Mouse (Mus musculus): ENCODE measurements at regions not wholly inside any gene's neighbourhood (a gene's known extent, or its start where the extent isn't known, plus 50 kb on each side); places are given as distances from the start of the nearest gene placed in this dataset.
A peak's percentile ranks its signal among the peaks of the same experiment; 100 is the strongest.

- no peak for DNase-seq (ENCODE audit: low spot score in 2 of 2)
Measured at GRCm38 (mm10) chr3:38257076-38257842, 227.4 kb downstream of the Ankrd50 start.

DNA sequence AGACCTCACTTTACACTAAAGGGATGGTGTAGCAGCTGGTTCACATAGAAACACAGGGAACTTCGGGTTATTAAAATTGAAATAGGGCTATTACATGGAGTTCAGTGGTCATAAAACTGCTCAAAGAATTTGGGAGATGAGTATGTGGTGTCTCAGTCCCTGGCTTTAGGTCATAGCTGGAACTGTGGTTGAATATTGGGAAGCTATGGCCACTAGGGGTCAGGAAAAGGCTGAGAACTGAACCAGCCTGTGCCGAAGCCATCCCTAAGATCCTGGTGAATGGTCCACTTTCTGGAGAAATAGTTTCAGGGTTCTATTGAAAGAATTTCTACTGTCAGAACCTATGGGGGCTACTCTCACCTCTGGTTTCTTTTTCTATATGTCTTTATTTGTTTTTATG, 229.0 kb downstream of the Ankrd50 start:
- peak; percentile 47 to 54 for DNase-seq (ENCODE audit: low spot score in 2 of 2)

- peak in 1 of 2 experiments; percentile 69 for DNase-seq (ENCODE audit: low spot score in 2 of 2)
Measured at GRCm38 (mm10) chr3:38254896-38255295, 229.7 kb downstream of the Ankrd50 start.

GRCm38 (mm10) chr3:38251592-38251991, 233.1 kb downstream of the Ankrd50 start:
- no peak for DNase-seq (ENCODE audit: low spot score in 2 of 2)

DNA sequence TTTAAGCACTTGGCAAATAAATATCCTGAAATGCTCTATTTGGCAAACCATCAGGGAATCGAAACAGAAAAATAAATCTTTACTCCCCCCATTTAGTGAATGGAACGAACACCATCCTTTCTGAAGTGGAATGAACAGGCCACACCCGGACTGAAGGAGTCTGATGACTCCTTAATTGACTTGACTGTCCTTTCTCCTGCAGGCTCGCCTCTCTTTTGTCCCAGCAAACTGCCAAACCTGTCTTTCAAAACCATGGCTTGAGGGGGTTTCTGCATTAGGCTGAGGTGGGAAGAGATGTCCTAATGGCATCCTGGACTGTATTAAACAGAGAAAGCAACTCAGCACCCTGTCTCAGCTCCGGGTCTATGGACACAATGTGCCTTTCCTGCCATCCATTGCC, 234.1 kb downstream of the Ankrd50 start:
- DNase-seq (ENCODE audit: low spot score in 2 of 2), result no peak

DNA sequence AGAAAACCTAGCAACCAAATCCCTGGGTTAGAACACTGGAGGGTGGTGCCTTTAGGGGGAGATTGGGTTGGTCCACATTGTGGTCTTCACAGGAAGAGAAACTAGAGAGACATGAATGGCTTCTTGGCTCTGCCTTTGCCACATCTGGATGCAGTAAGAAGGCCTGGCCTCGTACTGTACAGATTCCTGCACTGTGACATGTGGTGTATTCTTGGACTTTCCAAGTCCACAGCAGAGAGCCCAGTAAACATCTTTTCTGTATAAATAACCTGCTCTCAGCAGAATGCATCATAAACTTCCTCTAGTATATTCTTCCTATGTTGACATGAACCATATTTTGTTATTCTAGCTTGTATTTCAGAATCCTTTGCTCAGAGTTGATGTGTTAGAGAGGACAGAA, 235.7 kb downstream of the Ankrd50 start:
- DNase-seq (ENCODE audit: low spot score in 2 of 2), result no peak

- no peak for DNase-seq (ENCODE audit: low spot score in 2 of 2)
Measured at GRCm38 (mm10) chr3:38246439-38246838, 238.2 kb downstream of the Ankrd50 start.

DNA sequence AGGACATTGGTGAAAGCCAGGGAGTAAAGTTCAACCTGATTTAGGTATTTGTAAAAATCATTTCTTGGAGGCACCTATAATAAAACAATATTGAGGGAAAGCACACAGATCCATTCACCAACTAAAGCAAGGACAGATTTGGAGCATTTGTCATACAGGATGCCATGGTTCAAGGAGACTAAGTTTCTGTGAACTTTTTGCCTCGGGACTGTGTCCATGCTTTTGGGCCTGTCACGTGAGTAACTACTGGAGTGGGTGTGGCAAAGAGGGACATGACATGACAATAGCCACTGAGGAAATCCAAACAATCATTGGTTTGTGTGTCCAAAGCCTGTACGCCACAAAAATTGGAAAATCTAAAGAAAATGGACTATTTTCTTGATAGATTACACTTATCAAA, 241.4 kb downstream of the Ankrd50 start:
- no peak for DNase-seq (ENCODE audit: low spot score in 2 of 2)

- no peak for DNase-seq (ENCODE audit: low spot score in 2 of 2)
Measured at GRCm38 (mm10) chr3:38237616-38238015, 247.0 kb downstream of the Ankrd50 start.

GRCm38 (mm10) chr3:38235736-38236083, 248.9 kb downstream of the Ankrd50 start:
- DNase-seq (ENCODE audit: low spot score in 2 of 2), result no peak

DNA sequence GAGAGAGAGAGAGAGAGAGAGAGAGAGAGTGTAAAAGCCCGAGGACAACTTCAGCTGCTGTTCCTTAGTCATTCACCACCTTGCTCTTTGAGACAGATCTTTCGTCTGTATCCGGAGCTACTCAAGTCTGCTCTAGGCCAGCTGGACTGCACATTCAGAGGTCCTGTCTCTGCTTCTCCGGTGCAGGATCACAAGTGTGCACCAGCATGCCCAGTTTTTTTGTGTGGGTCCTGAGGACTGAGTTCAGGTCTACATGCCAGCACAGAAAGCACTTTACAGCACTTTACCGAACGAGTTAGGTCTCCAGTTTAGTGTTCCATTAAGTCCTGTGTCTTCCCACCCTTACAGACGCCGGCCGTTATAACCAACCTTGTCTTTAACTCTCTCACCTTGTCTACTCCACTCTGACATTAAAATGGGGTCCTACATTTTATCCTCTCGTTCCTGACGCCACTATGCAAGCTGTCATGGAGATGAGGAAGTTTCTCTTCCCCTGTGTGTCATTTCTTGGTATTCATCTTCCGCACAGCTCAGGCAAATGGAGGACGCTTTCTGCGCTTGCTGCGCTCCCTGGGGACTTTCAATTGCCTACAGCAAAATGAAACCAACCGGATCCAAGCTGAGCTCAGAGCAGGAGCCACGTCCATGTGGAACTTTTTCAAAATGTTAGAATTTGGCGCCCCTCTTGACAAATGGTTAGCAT, 249.5 kb downstream of the Ankrd50 start:
- DNase-seq (ENCODE audit: low spot score in 2 of 2), result no peak

DNA sequence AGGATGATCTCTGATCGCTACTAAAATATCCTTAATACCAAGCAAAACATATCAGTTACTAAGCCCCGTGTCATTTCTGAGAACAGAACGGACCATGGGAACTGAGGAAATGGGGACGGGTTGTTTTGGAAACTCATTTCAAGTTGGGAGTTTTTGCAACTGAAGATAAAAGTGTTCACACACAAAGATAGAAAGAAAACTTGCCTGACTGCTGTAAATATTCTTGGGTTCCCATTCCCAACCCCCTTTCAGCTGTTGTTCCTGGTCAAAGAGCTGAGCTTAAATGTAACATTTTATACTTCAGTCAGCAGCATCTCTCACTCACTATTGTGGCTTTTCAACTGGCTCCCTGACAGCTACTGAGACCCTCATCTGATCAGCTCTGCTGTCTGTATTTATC, 250.1 kb downstream of the Ankrd50 start:
- DNase-seq (ENCODE audit: low spot score in 2 of 2), result no peak

DNA sequence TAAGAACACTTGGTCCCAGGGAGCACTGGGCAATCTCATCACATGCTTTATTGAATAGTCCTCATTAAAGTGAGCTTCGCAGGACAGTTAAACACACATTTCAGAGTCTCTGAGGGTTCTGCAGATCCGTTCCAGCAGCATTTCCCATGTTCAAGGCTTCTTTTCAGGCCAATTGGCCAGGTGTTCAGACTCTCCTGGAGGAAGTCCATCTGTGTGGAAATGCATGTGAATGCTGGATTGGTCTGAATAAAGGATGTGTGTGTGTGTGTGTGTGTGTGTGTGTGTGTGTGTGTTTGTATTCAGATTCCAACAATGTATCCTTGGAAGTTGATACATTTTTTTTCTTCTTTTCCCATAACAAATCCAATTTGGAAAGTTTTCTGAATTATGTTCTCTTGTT, 250.6 kb downstream of the Ankrd50 start:
- no peak for DNase-seq (ENCODE audit: low spot score in 2 of 2)

- no peak for DNase-seq (ENCODE audit: low spot score in 2 of 2)
Measured at GRCm38 (mm10) chr3:38233091-38233490, 251.6 kb downstream of the Ankrd50 start.

DNA sequence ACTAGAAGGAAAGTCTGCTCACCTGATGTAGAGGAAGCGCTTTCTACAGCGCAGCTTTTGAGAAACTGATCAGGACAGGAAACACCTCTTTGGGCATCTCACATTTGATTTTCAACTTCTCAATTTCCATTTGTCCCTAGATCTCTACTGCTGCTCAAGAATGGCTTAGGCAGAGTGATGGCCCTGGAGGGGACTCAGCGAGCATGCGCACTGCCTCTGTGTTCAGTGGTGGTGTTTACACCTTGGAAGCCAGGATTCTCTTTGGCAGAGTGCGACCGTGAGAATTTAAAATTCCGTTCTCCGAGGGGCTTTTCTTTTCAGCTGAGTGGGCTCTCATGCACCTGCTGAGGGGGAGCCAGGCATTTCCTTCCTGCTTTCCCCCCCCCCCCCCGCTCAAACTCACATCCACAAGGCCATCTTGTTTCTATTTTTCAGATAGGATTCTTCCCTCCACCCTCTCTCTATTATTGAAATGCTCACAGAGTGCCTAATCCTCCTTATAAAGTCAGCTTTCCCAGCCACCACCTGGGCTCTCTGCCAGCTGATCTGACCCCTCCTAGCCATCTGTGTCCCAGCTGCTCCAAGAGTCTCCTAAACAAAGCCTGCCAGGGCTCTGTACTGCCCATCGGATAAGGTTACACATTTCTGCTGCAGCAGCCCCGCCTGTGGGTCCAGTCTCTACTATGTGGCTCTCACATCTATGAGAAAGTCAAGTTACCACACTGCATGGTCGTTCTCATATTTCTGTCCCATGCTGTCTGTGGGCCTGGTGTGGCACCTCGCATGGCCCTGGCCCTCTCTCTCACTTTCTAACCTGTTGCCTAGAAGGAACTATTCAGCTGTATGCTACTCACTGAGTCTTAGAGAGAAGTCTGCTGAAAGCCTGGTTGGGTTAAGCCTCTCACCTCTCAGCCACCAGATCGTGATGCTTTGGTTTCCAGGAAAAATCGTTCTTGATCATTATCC, 252.2 kb downstream of the Ankrd50 start:
- DNase-seq (ENCODE audit: low spot score in 2 of 2), result peak in 1 of 2 experiments; percentile 38

DNA sequence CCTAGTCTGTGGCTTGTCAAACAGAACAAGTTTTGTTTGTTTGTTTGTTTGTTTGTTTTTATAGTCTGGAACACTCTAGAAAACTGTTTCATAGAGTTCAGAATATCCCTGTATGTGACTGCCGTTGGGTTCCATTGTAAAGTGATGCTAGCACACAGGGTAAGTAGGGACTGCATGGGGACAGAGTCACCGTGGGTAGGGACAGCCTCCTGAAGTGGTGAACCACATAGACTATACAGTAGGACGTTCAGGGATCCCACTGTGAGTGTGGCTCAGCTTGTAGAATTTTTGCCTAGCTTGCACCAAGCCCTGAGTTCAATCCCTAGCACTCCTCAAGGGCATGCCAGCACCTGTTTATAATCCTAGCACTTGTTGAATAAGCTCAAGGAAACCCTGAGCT, 253.1 kb downstream of the Ankrd50 start:
- no peak for DNase-seq (ENCODE audit: low spot score in 2 of 2)

GRCm38 (mm10) chr3:38230796-38231195, 253.8 kb downstream of the Ankrd50 start:
- no peak for DNase-seq (ENCODE audit: low spot score in 2 of 2)

- DNase-seq (ENCODE audit: low spot score in 2 of 2), result no peak
Measured at GRCm38 (mm10) chr3:38229686-38230085, 255.0 kb downstream of the Ankrd50 start.

DNA sequence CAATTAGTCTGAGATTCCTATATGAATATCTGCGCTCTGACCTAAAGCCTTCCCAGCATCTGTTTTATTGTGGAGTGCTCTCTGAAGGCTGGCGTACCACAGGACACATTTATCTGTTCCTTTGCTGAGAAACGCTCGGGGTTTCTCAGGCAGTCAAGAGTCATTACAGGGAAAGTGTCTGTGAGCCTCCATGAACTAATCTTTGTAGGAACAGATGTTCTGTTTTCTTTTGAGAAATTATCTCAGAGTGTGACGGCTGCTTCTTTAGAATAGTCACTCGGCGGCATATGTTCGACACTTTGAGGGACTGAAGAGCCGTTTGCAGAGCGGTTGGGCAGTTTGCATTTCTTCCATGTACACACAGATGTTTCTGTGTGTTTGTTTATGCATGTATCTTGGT, 255.6 kb downstream of the Ankrd50 start:
- DNase-seq (ENCODE audit: low spot score in 2 of 2), result no peak

- peak; percentile 45 to 57 for DNase-seq (ENCODE audit: low spot score in 2 of 2)
Measured at GRCm38 (mm10) chr3:38227596-38227995, 257.0 kb downstream of the Ankrd50 start.

DNA sequence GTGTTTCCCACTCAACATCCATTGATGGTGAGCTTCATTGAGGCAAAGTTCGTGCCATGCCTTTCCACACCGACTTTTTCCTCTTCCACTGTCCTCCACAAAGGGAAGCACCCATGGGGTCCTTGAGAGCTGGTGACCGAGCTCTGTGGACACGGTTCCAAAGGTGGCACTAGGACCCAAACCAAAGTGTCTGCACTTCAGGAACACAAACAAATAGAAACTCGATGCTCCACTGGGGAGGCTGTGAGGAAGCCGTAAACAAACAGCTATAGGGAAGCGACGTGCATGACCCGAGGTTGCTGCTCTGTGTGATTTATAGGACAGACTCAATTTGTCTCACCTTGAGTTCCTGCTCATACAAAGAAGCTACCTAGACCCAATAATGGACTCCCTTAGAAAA, 257.5 kb downstream of the Ankrd50 start:
- DNase-seq (ENCODE audit: low spot score in 2 of 2), result no peak

- no peak for DNase-seq (ENCODE audit: low spot score in 2 of 2)
Measured at GRCm38 (mm10) chr3:38226147-38226546, 258.5 kb downstream of the Ankrd50 start.
